19 mouse cellular contexts compared by ENCODE assay signal in genomic region chr19:21989857-21990256, GRCm38 (mm10).
"Had no signal": no experiment of that assay in that cellular context is flagged by ENCODE, and none has a peak within 500 bp of the region (broad histone marks: within the 10 kb centered on the region; RNA-seq: fewer than 3 reads in every experiment).

No protein-coding gene starts in this region.

- ATAC-seq: midbrain, embryonic 16.5 days had no signal

- H3K9ac ChIP-seq: lung, embryonic 14.5 days; midbrain, embryonic 12.5 days; neural tube, embryonic 13.5 days; neural tube, embryonic 15.5 days had no signal

- DNase-seq: lung, adult 18-20 months; lung, embryonic 14.5 days; lung, postnatal 10 days; lung, postnatal 4 days; midbrain, embryonic 14.5 days; retina, postnatal 1 day; right cerebral cortex, adult 18-20 months; right cerebral cortex, postnatal 25 days; right cerebral cortex, postnatal 4 days; spleen, adult 18-20 months; thymus, adult 18-20 months; thymus, postnatal 14 days; thymus, postnatal 36 days had no signal

- H3K27ac ChIP-seq: midbrain, embryonic 10.5 days; midbrain, embryonic 12.5 days; neural tube, embryonic 13.5 days; neural tube, embryonic 15.5 days had no signal

- H3K36me3 ChIP-seq: midbrain, embryonic 10.5 days; midbrain, embryonic 12.5 days; neural tube, embryonic 13.5 days; neural tube, embryonic 15.5 days had no signal

- H3K4me2 ChIP-seq: lung, embryonic 14.5 days; midbrain, embryonic 12.5 days; neural tube, embryonic 13.5 days; neural tube, embryonic 15.5 days had no signal

- H3K27me3 ChIP-seq: midbrain, embryonic 12.5 days; neural tube, embryonic 13.5 days; neural tube, embryonic 15.5 days had no signal

- H3K4me1 ChIP-seq: midbrain, embryonic 10.5 days; midbrain, embryonic 12.5 days; neural tube, embryonic 13.5 days; neural tube, embryonic 15.5 days had no signal

- H3K9me3 ChIP-seq: midbrain, embryonic 10.5 days; midbrain, embryonic 12.5 days; neural tube, embryonic 13.5 days; neural tube, embryonic 15.5 days had no signal

- H3K4me3 ChIP-seq: midbrain, embryonic 10.5 days; midbrain, embryonic 12.5 days; myocyte; neural tube, embryonic 13.5 days; neural tube, embryonic 15.5 days had no signal
